Mouse (Mus musculus) retina, adult 2 months (tissue): ENCODE data around the gene Tex48.

Source experiments
- DNase-seq: peaks from one replicate; pipeline ENCODE4 v3.0.0-alpha.2; 2012; ENCODE audit warnings: low read depth, low spot score

Tex48 gene

DNA sequence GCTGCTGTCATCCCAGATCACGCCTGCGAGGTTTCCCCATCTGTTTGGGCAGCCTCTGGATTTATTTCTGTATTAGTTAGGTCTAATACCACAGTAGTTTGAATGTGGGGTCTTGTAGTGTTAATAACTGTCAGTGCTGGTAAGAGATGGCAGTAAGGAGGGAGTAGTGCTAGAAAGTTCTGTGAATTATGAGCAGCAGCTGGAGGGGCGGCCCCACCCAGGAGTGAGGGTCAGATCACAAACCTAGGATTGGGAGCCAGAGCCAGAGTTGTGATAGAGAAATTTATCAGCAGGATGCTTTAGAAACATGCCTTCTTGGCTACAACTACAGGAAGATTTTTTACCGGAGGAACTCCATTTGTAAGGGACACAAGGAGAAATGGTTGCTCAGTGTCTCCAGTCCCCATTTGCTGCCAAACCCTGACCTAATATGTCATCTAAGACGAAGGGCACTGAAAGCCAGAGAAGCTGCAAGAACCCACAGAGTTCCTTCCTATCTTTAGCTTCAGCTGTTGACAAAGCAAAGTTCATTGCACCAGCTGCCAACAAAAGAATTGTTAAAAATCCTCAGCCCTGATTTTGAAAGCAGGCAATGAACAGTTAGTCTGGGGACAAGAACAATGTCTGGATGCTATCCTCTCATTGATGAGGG is 27.6 kb downstream of the Tex48 start:
- no peak for DNase-seq

GRCm38 (mm10) chr4:63590538-63590937 is 31.7 kb downstream of the Tex48 start:
- no peak for DNase-seq

DNA sequence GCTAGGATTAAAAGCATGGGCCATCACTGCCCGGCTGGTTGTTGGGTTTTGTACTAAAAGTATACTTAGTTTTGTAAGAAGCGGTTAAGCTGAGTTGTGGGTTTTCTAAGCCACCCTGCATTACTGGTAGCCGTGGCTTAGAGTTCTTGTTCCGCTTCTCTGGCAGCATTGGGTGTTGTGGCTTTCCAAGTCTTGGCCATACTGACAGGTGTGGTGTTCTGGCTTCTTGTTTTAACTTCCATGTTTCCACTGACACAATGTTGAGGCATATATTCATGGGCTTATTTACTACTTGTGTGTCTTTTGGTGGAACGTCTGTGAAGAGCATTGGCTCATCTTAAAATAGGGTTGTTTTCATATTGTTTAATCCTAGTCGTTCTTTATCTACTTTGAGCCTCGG is 32.2 kb downstream of the Tex48 start:
- DNase-seq, result no peak

DNA sequence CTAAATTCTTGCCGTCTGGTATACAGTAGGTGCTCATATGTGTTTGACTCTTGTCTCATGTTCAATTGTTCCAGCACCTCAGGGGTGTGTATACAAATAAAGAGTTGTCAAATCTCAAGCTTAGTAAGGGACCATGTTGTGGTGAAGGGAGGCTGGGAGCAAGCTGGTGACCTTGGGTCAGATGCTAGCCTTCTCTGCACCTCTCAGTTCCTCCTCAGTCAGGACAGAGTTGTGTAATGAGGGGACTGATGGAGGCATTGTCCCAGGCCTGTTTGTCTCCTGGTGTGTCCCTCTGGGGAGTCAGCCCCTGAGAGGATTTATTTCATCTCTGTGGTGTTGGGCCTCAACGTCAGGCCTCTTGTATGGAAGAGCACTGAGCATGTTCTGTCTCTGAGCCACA is 36.0 kb downstream of the Tex48 start:
- no peak for DNase-seq

- DNase-seq, result no peak
Observed at GRCm38 (mm10) chr4:63585216-63585615, 37.0 kb downstream of the Tex48 start.

DNA sequence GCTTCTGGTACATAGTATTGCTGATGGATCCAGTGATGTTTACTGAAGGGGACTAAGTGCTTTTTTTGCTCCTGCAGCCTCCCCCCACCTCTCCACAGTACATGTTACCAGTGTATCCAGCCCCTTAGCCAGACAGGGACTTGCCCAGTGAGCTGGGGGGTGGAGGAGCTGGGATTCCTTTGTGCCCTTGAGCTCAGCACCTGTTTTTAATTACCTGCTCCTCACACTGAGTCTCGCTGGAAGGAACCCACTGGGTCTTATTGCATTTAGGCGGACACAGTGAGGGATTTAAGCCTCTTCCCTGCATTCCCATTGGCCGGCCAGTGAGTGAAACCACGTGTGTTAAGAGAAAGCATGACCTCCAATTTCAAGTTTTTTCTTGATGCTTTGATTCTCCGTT is 39.6 kb downstream of the Tex48 start:
- DNase-seq, result no peak

GRCm38 (mm10) chr4:63580078-63580477 is 42.1 kb downstream of the Tex48 start:
- no peak for DNase-seq

GRCm38 (mm10) chr4:63579649-63580048 is 42.6 kb downstream of the Tex48 start:
- DNase-seq, result no peak

- no peak for DNase-seq
Observed at GRCm38 (mm10) chr4:63572621-63573020, 49.6 kb downstream of the Tex48 start.

DNA sequence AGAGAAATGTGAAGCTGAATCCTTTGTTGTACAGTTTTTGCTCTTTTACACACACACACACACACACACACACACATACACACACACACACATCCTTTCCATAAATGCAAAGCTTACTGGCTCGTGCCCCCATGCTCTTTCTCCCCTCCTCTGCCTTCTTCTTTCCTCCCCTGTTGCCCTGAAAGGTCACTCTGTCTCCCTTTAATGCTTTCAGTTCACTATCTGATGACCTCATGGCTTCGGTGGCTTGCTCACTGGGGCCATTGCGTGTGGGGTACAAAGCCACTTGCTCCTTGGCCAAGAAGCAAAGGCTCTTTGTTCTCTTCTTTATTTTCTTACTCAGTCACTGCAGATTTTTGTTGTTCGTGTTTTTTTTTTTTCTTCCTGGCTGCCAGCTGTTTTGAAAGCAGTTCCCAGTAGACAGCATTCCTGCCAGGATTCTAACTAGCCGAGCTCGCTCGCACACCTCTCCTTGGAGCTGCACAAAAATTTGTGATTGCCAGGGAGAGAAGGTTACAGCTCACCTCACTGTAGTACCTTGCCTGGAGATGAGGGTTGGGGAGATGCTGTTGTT is 51.9 kb downstream of the Tex48 start:
- DNase-seq, result no peak

GRCm38 (mm10) chr4:63569322-63569721 is 52.9 kb downstream of the Tex48 start:
- no peak for DNase-seq

- no peak for DNase-seq
Observed at GRCm38 (mm10) chr4:63567712-63568390, 54.4 kb downstream of the Tex48 start.

GRCm38 (mm10) chr4:63562742-63563141 is 59.5 kb downstream of the Tex48 start:
- DNase-seq, result no peak

DNA sequence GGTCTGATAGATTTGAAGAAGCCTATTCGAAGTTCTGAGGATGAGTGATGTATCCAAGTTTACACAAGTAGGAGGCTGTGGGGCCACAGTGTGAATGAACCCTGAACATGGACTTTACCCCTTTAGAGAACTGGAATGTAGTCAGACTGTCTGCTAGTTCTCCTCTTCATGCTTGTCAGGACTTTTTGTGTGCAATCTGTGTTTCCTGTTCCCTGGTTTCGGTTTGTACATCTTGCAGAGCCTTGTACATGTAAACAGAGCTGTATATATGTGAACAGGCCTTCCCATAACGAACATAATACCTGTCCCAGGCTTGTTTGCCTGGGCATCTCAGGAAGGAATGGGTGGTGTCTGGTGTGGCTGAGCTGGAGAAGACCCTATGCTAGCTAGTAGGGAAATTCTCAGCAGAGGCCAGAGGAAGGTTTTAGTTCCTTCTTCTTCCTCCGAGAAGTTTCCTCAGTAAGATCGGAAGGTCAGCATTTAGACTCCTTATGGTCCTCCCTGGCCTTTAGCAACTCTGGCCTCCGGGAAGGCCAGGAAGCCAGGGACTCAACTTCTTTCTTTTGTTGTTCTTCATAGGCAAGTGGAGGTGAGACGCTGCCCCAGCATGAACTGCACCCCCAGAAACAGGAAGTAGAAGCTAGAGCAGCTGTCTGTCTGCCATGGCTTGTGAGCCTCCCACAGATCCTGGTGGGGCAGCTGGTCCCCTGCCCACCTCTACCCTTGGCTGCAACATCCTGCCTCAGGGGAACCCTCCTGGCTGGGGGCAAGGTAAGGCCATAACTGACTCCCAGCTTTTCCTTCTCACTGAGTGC is 60.2 kb downstream of the Tex48 start:
- no peak for DNase-seq

GRCm38 (mm10) chr4:63560079-63560478 is 62.1 kb downstream of the Tex48 start:
- DNase-seq, result no peak

- DNase-seq, result no peak
Observed at GRCm38 (mm10) chr4:63559127-63559697, 63.0 kb downstream of the Tex48 start.

- peak; percentile 71 for DNase-seq
Observed at GRCm38 (mm10) chr4:63558407-63559081, 63.7 kb downstream of the Tex48 start, which contains the start of gene Tmem268. TSS of gene Tmem268 (plus strand) at chr4:63558781.

- no peak for DNase-seq
Observed at GRCm38 (mm10) chr4:63557124-63558059, 64.8 kb downstream of the Tex48 start.
